Mouse (Mus musculus): ENCODE results near the gene Agmo. TPM values are rescaled to one million over a fixed set of nuclear protein-coding genes. Genes with fewer than 3 reads are reported as not detected.

The Agmo gene
- total RNA-seq, 4 experiments from 2014 or later = 4.5 to 6.6 (median 6.4) TPM

GRCm38 (mm10) chr12:37624078-37624477 lies 382.6 kb downstream of the Agmo start:
- DNase-seq (ENCODE audit: low spot score in 2 of 2) = no peak

Other genes starting within 250 kb of the Agmo start
- gene Meox2, start 133.1 kb upstream of the Agmo start, total RNA-seq (2022) = not detected